Mouse (Mus musculus) CH12.LX (cell line): Measurements from ENCODE around the gene Nrxn3.

Experiments
- CTCF ChIP-seq, 2 experiments: IDR thresholded peaks in 1 of 2; conservative IDR thresholded peaks in 1 of 2; 2 replicates each; pipeline ENCODE4 v1.5.1; 2011 to 2012; ENCODE audit warnings: low read depth in 2 of 2, low read length in 2 of 2, improper control_type of control experiment in 1 of 2, inconsistent platforms in 1 of 2, mild to moderate bottlenecking in 1 of 2, moderate library complexity in 1 of 2
- MAFK ChIP-seq: IDR thresholded peaks from 2 replicates; pipeline ENCODE4 v1.6.1; 2011; ENCODE audit warnings: low read length, improper control_type of control experiment; ENCODE audit not compliant: insufficient replicate concordance
- MAZ ChIP-seq: IDR thresholded peaks from 2 replicates; pipeline ENCODE4 v1.6.1; 2012; ENCODE audit warnings: low read depth, mild to moderate bottlenecking, inconsistent platforms, low read length, improper control_type of control experiment, moderate library complexity
- POLR2A ChIP-seq: IDR thresholded peaks from 2 replicates; pipeline ENCODE4 v1.6.1; 2011; ENCODE audit warnings: low read depth, mild to moderate bottlenecking, improper control_type of control experiment, low read length
- POLR2AphosphoS2 ChIP-seq: IDR thresholded peaks from 2 replicates; pipeline ENCODE4 v1.6.1; 2011; ENCODE audit warnings: low read depth, low read length, improper control_type of control experiment
- SIN3A ChIP-seq: IDR thresholded peaks from 2 replicates; pipeline ENCODE4 v1.6.1; 2012; ENCODE audit warnings: low read length, improper control_type of control experiment, inconsistent platforms

DNA sequence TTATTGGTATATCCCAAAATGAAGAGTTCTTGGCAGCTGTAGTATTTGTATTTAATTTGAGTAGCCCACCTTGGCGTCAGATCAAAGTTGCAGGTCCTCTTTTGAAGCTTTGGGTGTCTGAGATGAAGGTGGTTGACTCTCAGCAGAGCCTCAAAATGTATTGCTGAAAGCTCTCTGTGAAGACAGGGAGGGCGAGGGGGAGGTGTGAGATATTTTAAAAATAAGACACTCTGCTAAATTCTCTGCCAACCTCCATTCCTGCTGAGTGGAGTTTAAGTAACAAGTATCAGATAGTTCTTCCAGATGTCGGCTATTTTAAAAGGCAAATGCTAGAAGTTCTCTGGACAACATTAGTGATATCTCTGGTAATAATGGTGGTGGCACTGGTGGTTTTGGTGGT, 1069.2 kb downstream of the Nrxn3 start:
- TF ChIP-seq POLR2A, result no peak
- no peak for TF ChIP-seq CTCF (conservative IDR thresholded peaks at IDR 0.05 in 1 of 2, IDR thresholded peaks at IDR 0.05 in 1 of 2; ENCODE audit: low read depth in 2 of 2, low read length in 2 of 2)
- TF ChIP-seq MAFK, result no peak
- no peak for TF ChIP-seq MAZ
- no peak for TF ChIP-seq SIN3A
- TF ChIP-seq POLR2AphosphoS2, result no peak
